Mouse (Mus musculus): ENCODE results near the gene Siah1a.

Gene Siah1a

GRCm38 (mm10) chr8:86705317-86705716, 40.4 kb downstream of the Siah1a start:
- no peak for DNase-seq (ENCODE audit: extremely low spot score, low read depth, low spot score)

DNA sequence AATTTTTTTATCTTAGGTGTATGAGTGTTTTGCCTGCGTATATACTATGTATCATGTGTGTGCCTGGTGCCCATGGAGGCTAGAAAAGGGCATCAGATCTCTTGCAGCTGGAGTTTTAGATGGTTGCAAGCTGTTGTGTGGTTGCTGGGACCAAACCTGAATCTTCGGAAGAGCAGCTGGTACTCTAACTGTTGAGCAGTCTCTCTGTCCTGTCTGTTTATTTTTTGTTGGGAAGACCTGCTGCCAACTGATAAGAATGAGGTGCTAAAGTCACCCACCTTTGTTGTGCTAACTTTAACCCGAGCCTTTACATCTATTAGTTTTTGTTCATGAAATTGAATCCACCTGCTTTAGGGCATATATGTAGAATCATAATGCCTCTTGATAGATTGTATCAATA, 43.3 kb downstream of the Siah1a start:
- DNase-seq (ENCODE audit: extremely low spot score, low read depth, low spot score) = no peak

GRCm38 (mm10) chr8:86699471-86699870, 46.3 kb downstream of the Siah1a start:
- no peak for DNase-seq (ENCODE audit: extremely low spot score, low read depth, low spot score)

DNA sequence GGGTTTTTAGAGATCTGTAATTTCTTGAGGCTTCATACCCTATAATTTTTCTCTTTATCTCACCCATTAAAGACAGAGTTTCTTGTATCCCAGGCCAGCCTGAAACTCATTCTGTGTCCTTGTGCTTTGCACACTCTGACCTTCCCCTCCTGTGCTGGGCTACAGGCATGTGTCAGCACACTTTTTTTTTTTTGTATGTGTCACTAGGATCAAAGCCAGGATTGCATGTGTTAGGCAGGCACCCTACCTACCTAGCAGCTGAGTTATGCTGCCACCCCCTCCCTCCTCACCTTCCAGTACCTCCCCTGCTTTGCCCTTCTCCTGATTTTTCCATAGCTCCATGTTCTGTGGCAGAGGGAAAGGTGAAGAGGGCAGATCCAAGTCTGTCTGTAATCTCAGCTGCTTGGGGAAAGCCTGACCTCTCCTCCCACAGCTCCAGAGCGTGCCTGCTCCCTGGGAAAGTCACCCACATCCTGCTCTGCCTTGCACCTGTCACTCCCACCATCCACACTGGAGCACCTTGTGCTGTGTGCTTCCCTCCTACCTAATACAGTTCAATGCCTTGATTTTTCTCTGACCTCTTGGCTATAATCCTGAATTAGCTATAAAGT, 46.8 kb downstream of the Siah1a start:
- no peak for DNase-seq (ENCODE audit: extremely low spot score, low read depth, low spot score)

DNA sequence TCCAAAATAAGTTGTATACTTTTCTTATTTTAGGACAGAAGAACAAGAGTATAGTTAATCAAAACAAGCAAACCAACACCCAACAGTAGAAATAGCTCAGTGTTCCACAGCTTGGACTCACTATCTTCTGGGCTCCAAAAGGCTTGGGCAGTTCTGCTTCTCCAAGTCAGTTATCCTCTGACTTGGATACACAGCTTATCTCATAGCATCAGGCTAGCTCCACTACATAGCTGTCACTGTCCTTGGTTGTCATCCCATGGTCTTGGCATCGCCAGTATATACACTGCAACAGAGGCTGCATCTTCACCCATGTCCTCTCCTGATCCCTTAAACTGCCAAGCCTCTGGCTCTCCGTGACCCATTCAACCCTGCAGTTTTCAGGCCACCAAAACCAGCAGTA, 50.0 kb downstream of the Siah1a start:
- DNase-seq (ENCODE audit: extremely low spot score, low read depth, low spot score) = no peak

- no peak for DNase-seq (ENCODE audit: extremely low spot score, low read depth, low spot score)
Measured at GRCm38 (mm10) chr8:86694011-86694410, 51.7 kb downstream of the Siah1a start.

GRCm38 (mm10) chr8:86692107-86692506, 53.6 kb downstream of the Siah1a start:
- DNase-seq (ENCODE audit: extremely low spot score, low read depth, low spot score) = no peak

DNA sequence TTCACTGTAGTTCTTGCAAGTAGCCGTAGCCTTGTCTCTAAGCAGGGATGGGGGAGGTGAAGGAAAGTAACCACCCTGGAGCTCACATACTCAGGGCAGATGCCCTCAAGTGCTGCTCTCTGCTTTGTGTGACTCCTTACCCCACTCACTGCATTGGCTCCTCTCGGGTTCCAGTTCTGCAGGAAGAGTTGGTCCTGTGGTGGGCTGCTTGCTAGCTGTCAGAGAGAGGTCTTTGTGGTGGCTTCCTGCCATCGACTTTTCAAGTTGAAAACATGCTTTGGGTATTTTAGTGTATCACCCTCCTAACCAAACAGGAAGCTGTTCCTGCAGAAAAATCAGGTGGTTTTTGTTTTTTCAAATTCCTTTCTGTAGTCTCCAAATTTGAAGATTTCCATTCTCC, 59.1 kb downstream of the Siah1a start:
- no peak for DNase-seq (ENCODE audit: extremely low spot score, low read depth, low spot score)
